Mouse (Mus musculus) lung, postnatal 0 days (tissue): Measurements from ENCODE around the gene Depdc5. TPM values are rescaled to one million over a fixed set of nuclear protein-coding genes. Genes with fewer than 3 reads are reported as not detected.

ENCODE experiments used
- ATAC-seq: fragments of 200-750 bp; cut with Nextera tagmentation; 2 replicates; pipeline ENCODE4 v1.8.0; 2017; ENCODE audit warnings: moderate library complexity
- DNase-seq: peaks from one replicate; pipeline ENCODE4 v3.0.0-alpha.2; 2016; ENCODE audit warnings: low spot score
- H3K27ac ChIP-seq: fragments of 300-500 bp; sonication (generic); 2 replicates; pipeline ENCODE4 v1.5.1; 2014; ENCODE audit warnings: antibody characterized with exemption, mild to moderate bottlenecking, low read length, mixed read lengths
- H3K27me3 ChIP-seq: fragments of 300-500 bp; sonication (generic); replicated peaks from 2 replicates; pipeline ENCODE4 v1.6.1; 2014; ENCODE audit warnings: low read length, mixed read lengths; ENCODE audit not compliant: insufficient read depth
- H3K36me3 ChIP-seq: fragments of 300-500 bp; sonication (generic); 2 replicates; pipeline ENCODE4 v1.6.1; 2014; ENCODE audit warnings: low read length, mixed read lengths; ENCODE audit not compliant: insufficient read depth
- H3K4me1 ChIP-seq: fragments of 300-500 bp; sonication (generic); 2 replicates; pipeline ENCODE4 v1.6.1; 2014; ENCODE audit warnings: antibody characterized with exemption, low read depth, low read length, mixed read lengths; ENCODE audit not compliant: insufficient read depth
- H3K4me2 ChIP-seq: fragments of 300-500 bp; sonication (generic); replicated peaks from 2 replicates; pipeline ENCODE4 v1.6.1; 2014; ENCODE audit warnings: low read depth, mild to moderate bottlenecking, low read length, moderate library complexity, mixed read lengths
- H3K4me3 ChIP-seq: fragments of 300-500 bp; sonication (generic); 2 replicates; pipeline ENCODE4 v1.5.1; 2014; ENCODE audit warnings: low read depth, low read length
- H3K9ac ChIP-seq: fragments of 300-500 bp; sonication (generic); replicated peaks from 2 replicates; pipeline ENCODE4 v1.6.1; 2014; ENCODE audit warnings: low read depth, mild to moderate bottlenecking
- H3K9me3 ChIP-seq: fragments of 300-500 bp; sonication (generic); 2 replicates; pipeline ENCODE4 v1.6.1; 2016; ENCODE audit warnings: low read length, mixed read lengths
- CTCF ChIP-seq: IDR thresholded peaks from 2 replicates; pipeline ENCODE4 v1.5.1; 2016; ENCODE audit warnings: antibody characterized with exemption, mild to moderate bottlenecking
- EP300 ChIP-seq: IDR thresholded peaks from 2 replicates; pipeline ENCODE4 v1.6.1; 2016; ENCODE audit warnings: antibody characterized with exemption, mild to moderate bottlenecking, control low read depth
- WGBS: fragments of 180-500 bp; shearing (Covaris S2); extraction: QIAGEN DNeasy Blood & Tissue Kit; methylation state at CpG from one replicate; pipeline ENCODE4 v1.1.7; 2014; 5-methylcytosine and 5-hydroxymethylcytosine counted together
- polyA plus RNA-seq: library from polyadenylated mRNA; unstranded; fragments of >200 nt; fragmentation: Nextera tagmentation; extraction: Ambion mirVana; gene quantifications from 2 replicates; pipeline ENCODE4 v1.2.1, GENCODE M21; 2015

Gene Depdc5
- polyA plus RNA-seq, 1 experiment from 2014 or later = 7.3 TPM

GRCm38 (mm10) chr5:33007371-33007770 lies 143.9 kb downstream of the Depdc5 start:
- no peak for TF ChIP-seq EP300
- TF ChIP-seq CTCF = no peak
- 59% methylated on average over 4 of the region's 4 CpGs for WGBS
- Histone ChIP-seq H3K27ac (no peak overlapping the region), H3K36me3 (no peaks in the 10 kb centered on the region), H3K4me2 (no peak overlapping the region), H3K27me3 (no peaks in the 10 kb centered on the region), H3K9me3 (no peaks in the 10 kb centered on the region), H3K9ac (no peak overlapping the region), H3K4me3 (no peak overlapping the region), H3K4me1 (no peaks in the 10 kb centered on the region)
- ATAC-seq = no peak
- DNase-seq = no peak

GRCm38 (mm10) chr5:33009301-33009700 lies 145.8 kb downstream of the Depdc5 start:
- H3K36me3 ChIP-seq = no peaks in the 10 kb centered on the region
- no peak for ATAC-seq
- H3K9ac ChIP-seq = no peak overlapping the region
- TF ChIP-seq EP300 = no peak
- TF ChIP-seq CTCF = no peak
- H3K27ac ChIP-seq = no peak overlapping the region
- H3K9me3 ChIP-seq = no peaks in the 10 kb centered on the region
- DNase-seq = no peak
- H3K4me3 ChIP-seq = no peak overlapping the region
- H3K4me2 ChIP-seq = no peak overlapping the region
- no peaks in the 10 kb centered on the region for H3K4me1 ChIP-seq
- H3K27me3 ChIP-seq = no peaks in the 10 kb centered on the region
- WGBS = 43% methylated on average over 2 of the region's 2 CpGs

DNA sequence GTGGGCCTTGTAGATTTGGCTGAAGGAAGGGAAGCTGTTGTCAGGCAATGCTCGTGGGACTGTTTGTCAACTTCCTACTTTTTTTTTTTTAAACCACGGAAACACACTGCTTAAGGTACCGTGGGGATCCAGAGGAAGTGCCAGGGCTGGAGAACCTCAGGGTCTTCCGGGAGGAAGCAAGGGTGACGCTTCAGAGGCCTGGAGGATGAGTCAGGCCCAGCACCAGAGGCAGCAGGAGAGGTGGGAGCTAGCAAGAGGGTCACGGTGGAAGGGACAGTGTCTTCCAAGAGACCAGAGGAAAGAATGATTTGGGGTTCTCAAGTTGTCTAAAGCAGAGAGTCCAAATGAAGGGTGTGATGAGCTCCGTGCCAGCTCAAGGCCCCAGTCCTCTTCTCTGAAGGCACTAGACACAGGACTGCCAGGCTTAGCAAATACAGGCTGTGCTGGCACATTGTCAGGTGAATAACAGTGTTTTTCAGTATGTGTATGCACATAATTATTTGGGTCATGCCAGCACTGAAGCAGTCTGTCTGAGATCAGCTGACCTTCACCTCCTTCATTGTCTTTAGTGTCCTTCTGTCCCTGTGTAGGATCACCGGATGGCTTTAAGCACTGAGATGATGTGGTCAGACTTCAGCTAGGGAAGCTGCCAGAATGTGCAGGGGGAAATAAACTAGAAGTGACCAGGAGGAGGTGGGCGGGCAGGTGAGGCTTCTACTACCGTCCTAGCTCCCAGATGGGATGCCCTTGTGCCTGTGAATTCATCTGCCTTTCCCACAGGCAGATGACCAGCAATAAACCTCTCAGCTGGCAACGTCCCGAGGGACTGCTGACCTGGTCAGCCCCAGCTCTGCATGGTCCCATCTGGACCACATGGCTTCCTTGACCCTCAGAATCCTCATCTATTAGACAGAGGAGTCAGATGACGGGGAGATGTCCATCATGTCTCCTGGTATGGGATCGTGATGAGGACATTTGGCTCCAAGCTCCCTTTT lies 146.6 kb downstream of the Depdc5 start:
- DNase-seq = peak; percentile 22
- Histone ChIP-seq H3K9me3 (no peaks in the 10 kb centered on the region), H3K27me3 (no peaks in the 10 kb centered on the region), H3K36me3 (no peaks in the 10 kb centered on the region), H3K27ac (no peak overlapping the region), H3K9ac (no peak overlapping the region), H3K4me2 (no peak overlapping the region), H3K4me3 (no peak overlapping the region), H3K4me1 (no peaks in the 10 kb centered on the region)
- WGBS = 65% methylated on average over 14 of the region's 14 CpGs
- peak; percentile 47 for ATAC-seq
- no peak for TF ChIP-seq CTCF
- TF ChIP-seq EP300 = no peak

- no peak overlapping the region for H3K9ac ChIP-seq
- TF ChIP-seq CTCF (no peak), EP300 (no peak)
- H3K36me3 ChIP-seq = no peaks in the 10 kb centered on the region
- H3K9me3 ChIP-seq = no peaks in the 10 kb centered on the region
- H3K4me2 ChIP-seq = no peak overlapping the region
- H3K27me3 ChIP-seq = no peaks in the 10 kb centered on the region
- DNase-seq (no peak), ATAC-seq (no peak)
- 49% methylated on average over 15 of the region's 15 CpGs for WGBS
- no peak overlapping the region for H3K4me3 ChIP-seq
- no peak overlapping the region for H3K27ac ChIP-seq
- H3K4me1 ChIP-seq = no peaks in the 10 kb centered on the region
Measured at GRCm38 (mm10) chr5:33011132-33012106, 147.9 kb downstream of the Depdc5 start.

GRCm38 (mm10) chr5:33014096-33014495 lies 150.6 kb downstream of the Depdc5 start:
- no peak for TF ChIP-seq CTCF
- no peak for TF ChIP-seq EP300
- Histone ChIP-seq H3K4me3 (no peak overlapping the region), H3K9ac (no peak overlapping the region), H3K9me3 (no peaks in the 10 kb centered on the region), H3K4me1 (peaks cover 6% of the 10 kb centered on the region; the same call in 1 of the 2 replicates), H3K27me3 (no peaks in the 10 kb centered on the region), H3K27ac (no peak overlapping the region), H3K4me2 (no peak overlapping the region), H3K36me3 (no peaks in the 10 kb centered on the region)
- DNase-seq = no peak
- WGBS = 72% methylated on average over 1 of the region's 1 CpGs
- ATAC-seq = no peak

GRCm38 (mm10) chr5:33015579-33015978 lies 152.1 kb downstream of the Depdc5 start:
- TF ChIP-seq EP300 (no peak), CTCF (no peak)
- ATAC-seq = no peak
- Histone ChIP-seq H3K4me2 (no peak overlapping the region), H3K9ac (no peak overlapping the region), H3K27me3 (no peaks in the 10 kb centered on the region), H3K4me3 (no peak overlapping the region), H3K9me3 (no peaks in the 10 kb centered on the region), H3K36me3 (no peaks in the 10 kb centered on the region), H3K27ac (no peak overlapping the region), H3K4me1 (peaks cover 10% of the 10 kb centered on the region; the same call in 1 of the 2 replicates)
- 55% methylated on average over 5 of the region's 5 CpGs for WGBS
- no peak for DNase-seq
